Mouse (Mus musculus): ENCODE data around the gene Chst10. TPM values are rescaled to one million over a fixed set of nuclear protein-coding genes. Genes with fewer than 3 reads are reported as not detected.

The Chst10 gene
- polyA plus RNA-seq (2016; fragmentation: Nextera tagmentation; extraction: Ambion mirVana): 4.5 and 6.4 TPM in 2 replicates

GRCm38 (mm10) chr1:38897431-38898248 lies at the start of gene Chst10:
Gene Chst10 (minus strand): TSS chr1:38898161.
- DNase-seq (ENCODE audit: low spot score): peak; percentile 90
- under 1% methylated on average over 66 of the region's 67 CpGs for WGBS
- peak within 1 kb of the TSS; percentile 86 for H3K4me3 ChIP-seq
- H3K4me1 ChIP-seq: peaks cover 11% of the 10 kb centered on the region; the same call in 1 of the 2 replicates
- H3K27me3 ChIP-seq (ENCODE audit: insufficient read depth, poor library complexity, severe bottlenecking): peaks cover 47% of the 10 kb centered on the region
- no peaks in the 10 kb centered on the region for H3K9me3 ChIP-seq
- no peaks in the 10 kb centered on the region for H3K36me3 ChIP-seq
- H3K27ac ChIP-seq: peak within 1 kb of the TSS; percentile 87

GRCm38 (mm10) chr1:38939608-38940007 lies 41.6 kb upstream of the Chst10 start:
- 3% methylated on average over 5 of the region's 5 CpGs for WGBS

DNA sequence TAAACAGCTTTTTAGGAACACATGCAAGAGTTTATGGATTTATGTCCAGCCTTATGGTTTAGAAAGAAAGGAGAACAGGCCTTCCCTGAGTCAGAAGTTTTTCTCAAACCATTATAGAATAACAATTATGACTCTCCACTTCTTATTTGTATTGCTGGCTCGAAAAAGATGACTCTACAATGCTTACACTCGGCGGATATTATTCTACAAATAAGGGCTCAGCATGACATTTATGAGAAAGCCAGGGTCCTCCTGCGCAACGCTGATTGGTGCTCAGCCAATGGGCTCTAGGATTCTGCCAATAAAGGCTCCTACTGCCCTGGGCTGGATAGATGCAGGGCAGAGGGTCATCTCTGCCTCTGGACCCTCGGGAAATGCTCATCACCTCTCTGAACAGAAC lies 40.9 kb upstream of the Chst10 start, which contains the start of gene Nms:
Nms (plus strand) TSS at position 301 of the 400 bp plus-strand sequence.
- Histone ChIP-seq H3K27ac (no peak within 1 kb of the TSS), H3K27me3 (ENCODE audit: insufficient read depth, poor library complexity, severe bottlenecking) (no peaks in the 10 kb centered on the region), H3K4me3 (no peak within 1 kb of the TSS), H3K36me3 (no peaks in the 10 kb centered on the region), H3K4me1 (no peaks in the 10 kb centered on the region), H3K9me3 (no peaks in the 10 kb centered on the region)
- DNase-seq (ENCODE audit: low spot score): no peak
- WGBS: 72% methylated on average over 6 of the region's 6 CpGs

More at GRCm38 (mm10) chr1:38939608-38940007, 41.6 kb upstream of the Chst10 start:
- Histone ChIP-seq H3K4me3 (no peak overlapping the region), H3K9me3 (no peaks in the 10 kb centered on the region), H3K27ac (no peak overlapping the region), H3K27me3 (ENCODE audit: insufficient read depth, poor library complexity, severe bottlenecking) (no peaks in the 10 kb centered on the region), H3K36me3 (no peaks in the 10 kb centered on the region), H3K4me1 (no peaks in the 10 kb centered on the region)
- peak; percentile 77 for DNase-seq (ENCODE audit: low spot score)

GRCm38 (mm10) chr1:38936780-38937179 lies 38.8 kb upstream of the Chst10 start:
- WGBS: 31% methylated on average over 6 of the region's 6 CpGs
- Histone ChIP-seq H3K27ac (no peak overlapping the region), H3K4me3 (no peak overlapping the region), H3K9me3 (no peaks in the 10 kb centered on the region), H3K27me3 (ENCODE audit: insufficient read depth, poor library complexity, severe bottlenecking) (no peaks in the 10 kb centered on the region), H3K36me3 (no peaks in the 10 kb centered on the region), H3K4me1 (no peaks in the 10 kb centered on the region)
- DNase-seq (ENCODE audit: low spot score): peak; percentile 77

DNA sequence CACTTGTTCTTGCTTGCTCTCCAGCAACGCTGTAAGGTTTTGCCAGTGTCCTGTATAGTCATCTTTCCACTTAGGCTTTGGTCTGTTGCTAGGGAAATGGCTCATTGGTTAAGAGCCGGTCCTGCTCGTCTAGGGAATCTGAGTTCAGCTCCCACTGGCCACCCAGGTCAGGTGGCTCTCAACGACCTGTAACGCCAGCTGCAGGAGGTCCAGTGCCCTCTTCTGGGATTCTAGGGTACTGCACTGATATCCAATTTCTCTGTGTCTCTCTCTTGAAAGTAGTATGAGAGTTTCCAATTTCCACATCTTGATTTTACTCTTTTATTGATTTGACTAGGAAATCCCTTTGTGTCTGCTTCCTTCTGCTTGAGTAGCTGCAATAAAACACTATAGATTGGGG lies 36.7 kb upstream of the Chst10 start:
- DNase-seq (ENCODE audit: low spot score): no peak
- 38% methylated on average over 5 of the region's 5 CpGs for WGBS

DNA sequence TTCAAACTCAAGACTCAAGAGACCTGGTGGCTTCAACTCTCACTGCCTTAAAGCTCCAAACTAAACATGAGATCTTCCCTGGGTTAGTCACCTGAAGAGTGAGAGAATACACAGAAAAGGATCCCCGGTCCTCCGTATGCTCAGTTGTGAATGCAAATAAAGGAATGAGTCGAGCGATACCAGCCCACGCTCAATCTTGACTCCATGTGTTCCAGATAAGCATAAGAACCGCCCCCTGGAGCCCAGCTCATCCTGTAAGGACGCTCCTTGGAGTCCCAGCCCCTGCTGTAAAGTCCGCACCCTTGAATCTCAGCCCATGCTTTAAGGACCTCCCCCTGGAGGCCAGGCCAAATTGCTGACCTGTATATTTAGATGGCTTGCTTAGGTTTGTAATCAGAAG lies 32.8 kb upstream of the Chst10 start:
- no peak for DNase-seq (ENCODE audit: low spot score)
- H3K27me3 ChIP-seq (ENCODE audit: insufficient read depth, poor library complexity, severe bottlenecking): no peaks in the 10 kb centered on the region
- 56% methylated on average over 8 of the region's 8 CpGs for WGBS
- H3K27ac ChIP-seq: no peak overlapping the region
- H3K4me1 ChIP-seq: no peaks in the 10 kb centered on the region
- no peak overlapping the region for H3K4me3 ChIP-seq
- H3K9me3 ChIP-seq: no peaks in the 10 kb centered on the region
- no peaks in the 10 kb centered on the region for H3K36me3 ChIP-seq

More for the DNA sequence above, 36.7 kb upstream of the Chst10 start:
- H3K4me1 ChIP-seq: no peaks in the 10 kb centered on the region
- no peaks in the 10 kb centered on the region for H3K9me3 ChIP-seq
- H3K4me3 ChIP-seq: no peak overlapping the region
- no peaks in the 10 kb centered on the region for H3K27me3 ChIP-seq (ENCODE audit: insufficient read depth, poor library complexity, severe bottlenecking)
- H3K36me3 ChIP-seq: no peaks in the 10 kb centered on the region
- no peak overlapping the region for H3K27ac ChIP-seq

GRCm38 (mm10) chr1:38929468-38929867 lies 31.5 kb upstream of the Chst10 start:
- H3K36me3 ChIP-seq: no peaks in the 10 kb centered on the region
- no peak overlapping the region for H3K4me3 ChIP-seq
- H3K27me3 ChIP-seq (ENCODE audit: insufficient read depth, poor library complexity, severe bottlenecking): no peaks in the 10 kb centered on the region
- DNase-seq (ENCODE audit: low spot score): no peak
- no peaks in the 10 kb centered on the region for H3K9me3 ChIP-seq
- 73% methylated on average over 4 of the region's 4 CpGs for WGBS
- H3K4me1 ChIP-seq: no peaks in the 10 kb centered on the region
- H3K27ac ChIP-seq: no peak overlapping the region

DNA sequence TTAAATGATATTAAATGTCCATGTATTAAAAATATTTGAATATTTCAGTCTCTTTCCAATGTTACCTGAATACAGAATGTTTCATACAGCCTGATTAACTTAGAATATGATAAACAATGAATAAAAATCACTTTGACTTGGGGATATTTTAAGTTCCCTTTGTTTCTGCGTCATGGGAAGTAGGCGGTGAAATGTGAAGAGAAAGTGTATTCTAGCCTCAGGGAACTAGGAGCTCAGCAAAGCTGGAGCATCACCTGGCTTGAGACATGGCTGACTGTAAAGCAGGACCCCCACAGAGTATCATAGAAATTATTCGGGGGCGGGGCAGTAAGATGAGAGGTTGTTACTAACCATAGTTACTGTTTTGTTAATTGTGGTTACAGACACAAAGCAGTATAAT lies 31.0 kb upstream of the Chst10 start:
- Histone ChIP-seq H3K27me3 (ENCODE audit: insufficient read depth, poor library complexity, severe bottlenecking) (no peaks in the 10 kb centered on the region), H3K4me3 (no peak overlapping the region), H3K27ac (no peak overlapping the region), H3K36me3 (no peaks in the 10 kb centered on the region), H3K9me3 (no peaks in the 10 kb centered on the region), H3K4me1 (no peaks in the 10 kb centered on the region)
- 79% methylated on average over 4 of the region's 4 CpGs for WGBS
- DNase-seq (ENCODE audit: low spot score): no peak

DNA sequence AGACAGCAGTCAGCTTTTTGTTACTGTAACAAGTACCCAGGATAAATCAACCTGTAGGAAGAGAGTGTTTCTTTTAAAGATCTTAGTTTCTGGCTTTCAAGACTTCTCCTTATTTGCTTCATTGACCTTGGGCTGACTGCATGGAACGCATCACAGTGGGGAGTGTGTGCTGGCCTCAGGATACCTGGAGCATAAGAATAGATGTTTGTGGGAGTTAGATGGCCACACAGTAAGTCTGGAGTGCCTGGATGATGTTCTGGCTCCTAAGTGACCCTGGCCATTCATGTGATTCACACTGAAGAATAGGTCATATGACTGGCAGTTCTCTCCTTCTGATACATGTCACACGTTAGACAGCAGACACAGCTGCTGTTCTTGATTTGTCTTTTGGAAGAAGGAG lies 6.0 kb upstream of the Chst10 start:
- Histone ChIP-seq H3K4me1 (no peaks in the 10 kb centered on the region), H3K36me3 (no peaks in the 10 kb centered on the region), H3K27ac (no peak overlapping the region), H3K9me3 (no peaks in the 10 kb centered on the region), H3K4me3 (no peak overlapping the region), H3K27me3 (ENCODE audit: insufficient read depth, poor library complexity, severe bottlenecking) (peaks cover 7% of the 10 kb centered on the region; the same call in 1 of the 2 replicates)
- WGBS: 71% methylated on average over 2 of the region's 2 CpGs
- no peak for DNase-seq (ENCODE audit: low spot score)

DNA sequence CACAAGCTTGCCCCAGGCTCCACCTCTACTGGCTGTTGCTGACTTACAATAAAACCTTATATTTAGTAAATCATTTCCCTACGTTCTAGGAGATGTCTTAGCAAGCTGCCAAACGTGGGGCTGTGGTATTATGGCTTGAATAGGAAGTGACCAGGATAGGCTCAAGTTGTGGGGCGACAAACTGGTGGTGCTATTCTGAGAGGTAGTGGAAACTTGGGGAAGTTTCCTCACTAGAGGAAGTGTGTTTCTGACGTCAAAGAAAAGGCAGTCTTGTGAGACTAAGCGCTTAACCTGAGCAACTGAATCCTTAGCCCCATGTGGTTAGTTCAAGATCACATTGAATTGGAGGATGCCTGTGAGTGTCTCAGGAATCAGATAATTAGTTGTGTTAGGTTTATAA lies 4.6 kb upstream of the Chst10 start:
- no peak for DNase-seq (ENCODE audit: low spot score)
- peaks cover 18% of the 10 kb centered on the region for H3K27me3 ChIP-seq (ENCODE audit: insufficient read depth, poor library complexity, severe bottlenecking)
- H3K4me3 ChIP-seq: no peak overlapping the region
- WGBS: 63% methylated on average over 5 of the region's 5 CpGs
- peaks cover 4% of the 10 kb centered on the region; the same call in 1 of the 2 replicates for H3K4me1 ChIP-seq
- H3K9me3 ChIP-seq: no peaks in the 10 kb centered on the region
- H3K36me3 ChIP-seq: no peaks in the 10 kb centered on the region
- H3K27ac ChIP-seq: no peak overlapping the region

GRCm38 (mm10) chr1:38893081-38893480 lies 4.9 kb downstream of the Chst10 start:
- H3K36me3 ChIP-seq: no peaks in the 10 kb centered on the region
- 63% methylated on average over 5 of the region's 5 CpGs for WGBS
- DNase-seq (ENCODE audit: low spot score): no peak
- peaks cover 11% of the 10 kb centered on the region; the same call in 1 of the 2 replicates for H3K4me1 ChIP-seq
- H3K27me3 ChIP-seq (ENCODE audit: insufficient read depth, poor library complexity, severe bottlenecking): peaks cover 34% of the 10 kb centered on the region
- H3K9me3 ChIP-seq: no peaks in the 10 kb centered on the region
- H3K27ac ChIP-seq: peak overlapping the region; percentile 33; the same call in 1 of the 2 replicates
- H3K4me3 ChIP-seq: no peak overlapping the region

DNA sequence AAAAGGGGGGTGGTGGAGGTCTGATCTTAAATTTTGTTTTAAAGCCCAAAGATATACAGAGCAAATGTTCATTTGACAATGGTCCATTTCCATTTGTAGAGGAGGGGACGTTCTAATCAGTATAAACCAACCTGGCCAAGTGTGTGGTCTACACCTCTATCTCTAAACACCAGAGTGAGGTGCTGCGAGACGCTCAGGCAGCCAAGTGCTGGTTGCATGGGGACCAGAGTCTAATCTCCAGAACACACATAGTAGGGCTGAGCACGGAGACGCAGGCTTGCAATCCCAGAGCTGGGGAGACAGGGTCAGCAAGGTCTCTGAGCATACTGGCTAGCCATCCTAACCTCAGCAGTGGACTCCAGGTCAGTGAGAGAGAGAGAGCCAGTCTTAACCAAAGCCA lies 6.5 kb downstream of the Chst10 start:
- Histone ChIP-seq H3K9me3 (no peaks in the 10 kb centered on the region), H3K4me3 (no peak overlapping the region), H3K27ac (no peak overlapping the region), H3K27me3 (ENCODE audit: insufficient read depth, poor library complexity, severe bottlenecking) (peaks cover 17% of the 10 kb centered on the region), H3K36me3 (no peaks in the 10 kb centered on the region), H3K4me1 (peaks cover 16% of the 10 kb centered on the region)
- DNase-seq (ENCODE audit: low spot score): peak; percentile 88
- WGBS: 78% methylated on average over 5 of the region's 5 CpGs

DNA sequence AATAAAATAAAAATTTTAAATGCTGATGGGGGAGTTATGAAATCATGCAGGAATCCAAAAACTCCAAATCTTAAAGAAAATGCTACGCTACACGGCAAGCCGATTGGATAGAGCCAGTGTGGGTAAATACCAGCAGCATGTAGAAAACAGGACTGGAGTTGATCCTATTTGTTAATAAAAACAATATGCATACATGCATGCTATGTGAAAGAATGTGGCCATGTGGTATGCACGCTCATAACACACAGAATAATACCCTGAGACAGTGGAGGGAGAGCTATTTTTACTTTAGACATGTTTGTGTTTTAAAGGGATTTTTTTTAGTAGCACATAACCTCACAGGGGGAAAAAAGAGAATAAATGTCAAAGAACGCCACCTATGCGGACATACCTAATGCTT lies 9.2 kb downstream of the Chst10 start:
- no peaks in the 10 kb centered on the region for H3K36me3 ChIP-seq
- H3K4me1 ChIP-seq: peaks cover 19% of the 10 kb centered on the region
- H3K9me3 ChIP-seq: no peaks in the 10 kb centered on the region
- WGBS: 92% methylated on average over 6 of the region's 6 CpGs
- DNase-seq (ENCODE audit: low spot score): no peak
- H3K4me3 ChIP-seq: no peak overlapping the region
- no peaks in the 10 kb centered on the region for H3K27me3 ChIP-seq (ENCODE audit: insufficient read depth, poor library complexity, severe bottlenecking)
- H3K27ac ChIP-seq: no peak overlapping the region
